Mouse (Mus musculus): Measurements from ENCODE around the gene Rab1a.

GRCm38 (mm10) chr11:20230286-20230685 is 29.1 kb downstream of the Rab1a start:
- TF ChIP-seq CTCF (conservative IDR thresholded peaks at IDR 0.05; ENCODE audit: low read length) (no peak), POU5F1 (IDR thresholded peaks at IDR 0.05; ENCODE audit: borderline replicate concordance, low read length) (no peak)
